Mouse (Mus musculus) heart, embryonic 16.5 days (tissue): ENCODE data around the gene Txnrd3. TPM values are rescaled to one million over a fixed set of nuclear protein-coding genes. Genes with fewer than 3 reads are reported as not detected.

Experiments
- ATAC-seq: fragments of 200-750 bp; cut with Nextera tagmentation; replicated peaks from 2 replicates; pipeline ENCODE4 v1.8.0; 2017; ENCODE audit warnings: moderate number of reproducible peaks; ENCODE audit not compliant: insufficient read depth, low FRiP score; ENCODE audit errors: extremely low read depth
- H3K27ac ChIP-seq: fragments of 300-500 bp; sonication (generic); 2 replicates; pipeline ENCODE4 v1.5.1; 2014; ENCODE audit warnings: mild to moderate bottlenecking, low read length, control low read depth, moderate library complexity
- H3K27me3 ChIP-seq: fragments of 300-500 bp; sonication (generic); 2 replicates; pipeline ENCODE4 v1.6.1; 2014; ENCODE audit warnings: low read length, mixed read lengths; ENCODE audit not compliant: control insufficient read depth, insufficient read depth
- H3K36me3 ChIP-seq: fragments of 300-500 bp; sonication (generic); 2 replicates; pipeline ENCODE4 v1.6.1; 2014; ENCODE audit not compliant: control insufficient read depth, insufficient read depth
- H3K4me1 ChIP-seq: fragments of 300-500 bp; sonication (generic); 2 replicates; pipeline ENCODE4 v1.6.1; 2014; ENCODE audit warnings: low read length, mixed read lengths; ENCODE audit not compliant: control insufficient read depth, insufficient read depth
- H3K4me2 ChIP-seq: fragments of 300-500 bp; sonication (generic); 2 replicates; pipeline ENCODE4 v1.6.1; 2014; ENCODE audit warnings: low read depth, mild to moderate bottlenecking, control low read depth, low read length
- H3K4me3 ChIP-seq: fragments of 300-500 bp; sonication (generic); 2 replicates; pipeline ENCODE4 v1.5.1; 2014; ENCODE audit warnings: mild to moderate bottlenecking, control low read depth, low read length
- H3K9ac ChIP-seq: fragments of 300-500 bp; sonication (generic); 2 replicates; pipeline ENCODE4 v1.6.1; 2014; ENCODE audit warnings: low read length, control low read depth
- H3K9me3 ChIP-seq: fragments of 300-500 bp; sonication (generic); replicated peaks from 2 replicates; pipeline ENCODE4 v1.6.1; 2016; ENCODE audit warnings: low read length; ENCODE audit not compliant: control insufficient read depth
- WGBS: fragments of 180-500 bp; shearing (Covaris S2); extraction: QIAGEN DNeasy Blood & Tissue Kit; methylation state at CpG from one replicate; pipeline ENCODE4 v1.1.7; 2014; 5-methylcytosine and 5-hydroxymethylcytosine counted together
- polyA plus RNA-seq: library from polyadenylated mRNA; unstranded; fragments of >200 nt; fragmentation: Nextera tagmentation; extraction: Ambion mirVana; gene quantifications from 2 replicates; pipeline ENCODE4 v1.2.1, GENCODE M21; 2015

The Txnrd3 gene
- polyA plus RNA-seq, 1 experiment from 2014 or later: 15.3 TPM

GRCm38 (mm10) chr6:89662521-89662920 is 18.7 kb downstream of the Txnrd3 start:
- H3K9ac ChIP-seq: no peak overlapping the region
- ATAC-seq: no peak
- H3K4me1 ChIP-seq: peaks cover 19% of the 10 kb centered on the region
- H3K4me2 ChIP-seq: no peak overlapping the region
- WGBS: 83% methylated on average over 3 of the region's 3 CpGs
- H3K27me3 ChIP-seq: no peaks in the 10 kb centered on the region
- H3K9me3 ChIP-seq: no peaks in the 10 kb centered on the region
- H3K4me3 ChIP-seq: no peak overlapping the region
- peaks cover 9% of the 10 kb centered on the region for H3K36me3 ChIP-seq
- H3K27ac ChIP-seq: no peak overlapping the region

DNA sequence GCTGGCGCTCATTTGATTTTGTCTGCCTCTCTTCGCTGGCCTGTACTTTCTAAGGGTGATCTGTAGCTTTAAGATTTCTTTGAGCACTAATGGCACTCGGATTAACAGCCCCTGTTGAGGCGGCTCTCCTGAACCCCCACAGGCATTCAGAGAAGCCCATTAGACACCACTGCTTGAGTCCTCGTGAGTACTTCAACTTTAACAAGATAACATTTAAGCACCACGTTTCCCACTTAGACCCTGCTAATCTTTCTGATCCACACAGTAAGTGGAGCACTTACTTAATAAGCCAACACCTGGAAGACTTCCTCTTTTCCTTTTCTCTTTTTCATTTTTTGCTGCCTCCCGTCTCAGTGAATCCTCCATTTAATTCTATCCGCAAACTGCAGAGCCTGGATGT is 21.4 kb downstream of the Txnrd3 start:
- Histone ChIP-seq H3K9ac (no peak overlapping the region), H3K4me2 (no peak overlapping the region), H3K27me3 (no peaks in the 10 kb centered on the region), H3K4me1 (peaks cover 11% of the 10 kb centered on the region), H3K9me3 (no peaks in the 10 kb centered on the region), H3K4me3 (no peak overlapping the region), H3K36me3 (peaks cover 9% of the 10 kb centered on the region), H3K27ac (no peak overlapping the region)
- 48% methylated on average over 8 of the region's 8 CpGs for WGBS
- ATAC-seq: no peak

DNA sequence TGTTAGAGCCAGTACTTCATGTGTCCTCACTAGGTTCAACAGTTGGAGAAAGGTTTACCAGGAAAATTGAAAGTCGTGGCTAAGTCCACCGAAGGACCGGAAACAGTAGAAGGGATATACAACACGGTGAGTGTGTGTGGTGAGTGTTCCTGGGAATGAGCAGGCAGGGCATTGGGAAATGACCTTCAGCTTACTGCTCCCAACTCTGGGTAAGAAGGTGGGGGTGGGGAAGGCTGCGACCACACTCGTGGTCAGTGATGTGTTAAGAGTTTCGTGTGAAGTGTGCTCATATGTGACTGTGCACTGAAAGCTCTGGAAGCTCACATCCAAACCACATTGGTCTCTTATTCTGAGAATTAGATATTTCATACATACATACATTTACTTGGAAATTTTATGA is 21.9 kb downstream of the Txnrd3 start:
- 68% methylated on average over 7 of the region's 7 CpGs for WGBS

GRCm38 (mm10) chr6:89666976-89667375 is 23.2 kb downstream of the Txnrd3 start:
- Histone ChIP-seq H3K4me2 (no peak overlapping the region), H3K4me3 (no peak overlapping the region), H3K9me3 (no peaks in the 10 kb centered on the region), H3K27ac (no peak overlapping the region), H3K27me3 (no peaks in the 10 kb centered on the region), H3K4me1 (0 out of 2 replicates have a peak, but pooled peaks cover 2% of the 10 kb centered on the region), H3K36me3 (peaks cover 9% of the 10 kb centered on the region), H3K9ac (no peak overlapping the region)
- no peak for ATAC-seq
- WGBS: 63% methylated on average over 3 of the region's 3 CpGs

More for the DNA sequence above, 21.9 kb downstream of the Txnrd3 start:
- Histone ChIP-seq H3K4me2 (no peak overlapping the region), H3K36me3 (peaks cover 9% of the 10 kb centered on the region), H3K4me3 (no peak overlapping the region), H3K9ac (no peak overlapping the region), H3K27me3 (no peaks in the 10 kb centered on the region), H3K27ac (no peak overlapping the region), H3K9me3 (no peaks in the 10 kb centered on the region), H3K4me1 (peaks cover 6% of the 10 kb centered on the region)
- no peak for ATAC-seq

DNA sequence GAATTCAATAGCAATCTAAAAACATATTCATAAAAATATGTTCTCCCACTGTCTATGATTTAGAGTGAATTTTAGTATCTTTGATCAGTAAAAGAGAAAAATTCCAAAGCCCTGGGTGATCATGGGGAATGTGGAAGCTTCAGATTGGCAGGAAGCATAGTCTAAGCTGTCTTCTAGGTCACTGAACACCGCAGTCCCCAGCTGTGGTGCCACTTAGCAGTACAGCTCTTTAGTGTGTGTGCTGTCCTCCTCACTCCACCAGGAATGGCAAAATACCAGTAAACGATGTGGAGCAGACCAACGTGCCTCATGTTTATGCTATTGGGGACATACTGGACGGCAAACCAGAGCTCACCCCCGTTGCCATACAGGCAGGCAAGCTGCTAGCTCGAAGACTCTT is 25.8 kb downstream of the Txnrd3 start:
- Histone ChIP-seq H3K27ac (no peak overlapping the region), H3K4me1 (0 out of 2 replicates have a peak, but pooled peaks cover 2% of the 10 kb centered on the region), H3K4me2 (no peak overlapping the region), H3K9me3 (no peaks in the 10 kb centered on the region), H3K9ac (no peak overlapping the region), H3K27me3 (no peaks in the 10 kb centered on the region), H3K4me3 (no peak overlapping the region), H3K36me3 (no peaks in the 10 kb centered on the region)
- no peak for ATAC-seq
- WGBS: 89% methylated on average over 6 of the region's 6 CpGs

GRCm38 (mm10) chr6:89671431-89671830 is 27.6 kb downstream of the Txnrd3 start:
- Histone ChIP-seq H3K9ac (no peak overlapping the region), H3K4me2 (no peak overlapping the region), H3K9me3 (no peaks in the 10 kb centered on the region), H3K4me3 (no peak overlapping the region), H3K36me3 (no peaks in the 10 kb centered on the region), H3K27ac (no peak overlapping the region), H3K4me1 (0 out of 2 replicates have a peak, but pooled peaks cover 2% of the 10 kb centered on the region), H3K27me3 (no peaks in the 10 kb centered on the region)
- WGBS: 75% methylated on average over 6 of the region's 6 CpGs
- ATAC-seq: no peak

DNA sequence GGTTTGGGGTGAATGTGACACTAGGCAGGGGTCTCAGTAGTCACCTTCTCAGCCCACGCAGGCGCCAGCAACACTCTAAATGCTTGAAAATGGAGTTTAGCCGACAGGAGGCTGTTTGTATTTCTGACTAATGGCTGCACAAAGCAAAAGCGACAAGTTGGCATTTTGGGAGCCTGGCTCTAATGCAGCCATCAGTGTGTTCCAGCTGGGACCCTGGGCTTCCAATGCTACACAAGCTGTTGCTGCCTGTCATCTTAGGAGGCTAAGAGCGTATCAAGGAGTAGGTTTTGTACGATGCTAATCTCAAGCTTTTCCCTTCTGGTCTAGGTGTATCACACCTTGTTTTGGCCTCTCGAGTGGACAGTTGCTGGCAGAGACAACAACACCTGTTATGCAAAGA is 28.9 kb downstream of the Txnrd3 start:
- Histone ChIP-seq H3K27me3 (no peaks in the 10 kb centered on the region), H3K4me3 (no peak overlapping the region), H3K36me3 (no peaks in the 10 kb centered on the region), H3K4me2 (no peak overlapping the region), H3K27ac (no peak overlapping the region), H3K9me3 (no peaks in the 10 kb centered on the region), H3K4me1 (no peaks in the 10 kb centered on the region), H3K9ac (no peak overlapping the region)
- ATAC-seq: no peak
- WGBS: 84% methylated on average over 7 of the region's 7 CpGs

DNA sequence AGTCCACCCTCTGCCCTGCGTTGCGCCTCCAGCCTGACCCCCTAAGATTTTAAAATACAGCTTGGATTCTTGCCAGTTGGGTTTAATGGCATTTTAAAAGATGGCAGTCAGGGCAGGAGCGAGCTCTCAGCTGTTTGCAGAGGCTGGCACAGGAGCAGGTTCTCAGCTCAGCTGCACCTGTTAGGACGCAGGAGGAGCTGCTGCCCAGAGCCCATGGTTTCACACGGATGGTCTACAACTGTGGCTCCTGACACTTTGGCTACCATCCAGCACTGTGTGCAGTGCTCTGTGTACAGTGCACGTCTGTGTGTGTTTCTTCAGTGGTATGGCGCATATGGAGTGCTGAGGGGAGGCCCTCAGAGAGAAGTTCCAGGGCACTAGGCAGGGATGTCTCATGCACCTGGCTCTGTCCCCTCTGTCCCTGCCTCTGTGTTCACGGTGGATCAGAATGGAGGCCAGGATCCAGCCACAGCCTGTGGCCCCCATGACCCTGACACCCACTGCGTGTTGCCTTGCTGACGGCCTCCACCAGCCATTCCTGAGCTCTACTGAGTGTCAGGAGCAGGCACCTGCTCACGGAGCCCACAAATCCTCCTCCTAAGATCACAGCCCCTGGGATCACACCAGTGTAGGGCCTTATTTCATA is 29.5 kb downstream of the Txnrd3 start:
- 77% methylated on average over 11 of the region's 11 CpGs for WGBS
- H3K4me3 ChIP-seq: no peak overlapping the region
- no peak overlapping the region for H3K9ac ChIP-seq
- H3K9me3 ChIP-seq: no peaks in the 10 kb centered on the region
- no peak overlapping the region for H3K4me2 ChIP-seq
- no peak for ATAC-seq
- no peaks in the 10 kb centered on the region for H3K4me1 ChIP-seq
- no peaks in the 10 kb centered on the region for H3K27me3 ChIP-seq
- no peaks in the 10 kb centered on the region for H3K36me3 ChIP-seq
- H3K27ac ChIP-seq: no peak overlapping the region

DNA sequence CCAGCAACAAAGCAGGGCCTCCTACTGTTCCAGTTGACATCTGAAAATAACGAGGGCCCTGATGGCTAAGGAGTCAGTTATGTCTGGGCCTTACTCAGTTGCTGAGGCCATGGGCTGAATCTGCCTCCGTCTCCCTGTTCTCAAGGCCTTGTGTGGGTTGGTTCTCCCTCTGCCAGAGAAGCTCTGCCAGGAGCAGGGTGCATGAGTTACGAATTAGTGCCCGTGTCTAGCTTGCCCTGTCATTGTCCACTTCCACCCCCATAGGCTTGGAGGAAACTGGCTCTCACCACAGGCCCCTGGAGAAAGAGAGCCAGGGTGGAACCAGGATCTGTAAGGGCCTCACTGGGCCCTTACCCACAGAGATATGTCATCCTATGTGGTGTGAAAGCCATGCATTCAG is 34.7 kb downstream of the Txnrd3 start:
- Histone ChIP-seq H3K4me2 (no peak overlapping the region), H3K27me3 (no peaks in the 10 kb centered on the region), H3K4me1 (no peaks in the 10 kb centered on the region), H3K9me3 (no peaks in the 10 kb centered on the region), H3K36me3 (no peaks in the 10 kb centered on the region), H3K4me3 (no peak overlapping the region), H3K27ac (no peak overlapping the region), H3K9ac (no peak overlapping the region)
- ATAC-seq: no peak
- WGBS: 71% methylated on average over 4 of the region's 4 CpGs
